Mouse (Mus musculus): ENCODE measurements at regions not wholly inside any gene's neighbourhood (a gene's known extent, or its start where the extent isn't known, plus 50 kb on each side); places are given as distances from the start of the nearest gene placed in this dataset.
"Not testable (repeated sequence)": the region's sequence is repeated elsewhere in the genome, so short reads cannot be mapped to it uniquely, and the experiment has no call there.

DNA sequence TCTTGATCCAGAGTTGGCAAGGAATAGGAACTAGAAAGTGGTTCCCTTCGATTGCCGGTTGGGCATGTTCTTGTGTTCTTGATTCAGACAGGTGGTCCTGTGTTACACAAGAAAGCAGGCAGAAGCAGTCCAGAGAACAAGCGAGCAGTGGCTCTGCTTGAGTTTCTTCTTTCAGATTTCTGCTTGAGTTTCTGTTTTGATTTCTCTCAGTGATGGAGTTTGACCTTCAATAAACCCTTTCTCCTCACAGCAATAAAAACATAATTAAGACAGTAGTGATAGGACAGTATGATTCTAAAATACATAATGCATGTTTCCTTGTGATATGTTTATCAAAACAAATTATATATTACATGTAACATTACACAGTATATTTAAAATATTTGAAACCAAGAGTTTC is 59.1 kb downstream of the Klf6 start:
- Histone ChIP-seq H3K36me3 (ENCODE audit: control insufficient read depth, insufficient read depth, low read length) (no peaks in the 10 kb centered on the region), H3K4me1 (ENCODE audit: control insufficient read depth, insufficient read depth, low read length) (no peaks in the 10 kb centered on the region), H3K27ac (ENCODE audit: low read length) (no peak overlapping the region), H3K4me2 (replicated peaks; ENCODE audit: low read depth, low read length) (no peak overlapping the region), H3K27me3 (ENCODE audit: control insufficient read depth, insufficient read depth, low read length) (no peaks in the 10 kb centered on the region), H3K9ac (replicated peaks; ENCODE audit: low read depth, low read length) (no peak overlapping the region), H3K4me3 (ENCODE audit: low read depth, low read length) (no peak overlapping the region), H3K9me3 (ENCODE audit: control insufficient read depth, low read depth, low read length) (no peaks in the 10 kb centered on the region)
- no peak for ATAC-seq (ENCODE audit: insufficient number of reproducible peaks, insufficient read depth, low FRiP score, low read depth)
- WGBS = 72% methylated on average over 3 of the region's 3 CpGs

DNA sequence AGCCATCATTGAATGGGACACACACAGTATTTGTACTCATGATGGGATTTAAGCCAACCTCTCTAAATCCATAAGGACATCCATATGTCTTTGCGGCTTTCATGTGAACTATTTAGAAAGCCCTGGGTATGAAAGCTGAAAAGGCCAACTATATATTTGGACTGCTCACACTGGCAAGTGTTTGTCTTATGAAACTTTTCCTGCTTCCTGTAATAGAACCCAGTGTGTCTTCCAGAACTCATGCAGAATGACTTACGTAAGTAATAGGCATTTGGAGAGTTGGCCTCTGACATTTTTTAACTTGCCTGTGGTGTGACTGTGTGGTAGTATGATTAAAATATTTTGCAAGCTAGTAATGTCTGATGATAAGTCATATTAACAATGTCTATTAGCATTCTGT is 70.2 kb downstream of the Klf6 start:
- Histone ChIP-seq H3K4me3 (ENCODE audit: low read depth, low read length) (no peak overlapping the region), H3K4me2 (replicated peaks; ENCODE audit: low read depth, low read length) (no peak overlapping the region), H3K9ac (replicated peaks; ENCODE audit: low read depth, low read length) (no peak overlapping the region), H3K9me3 (ENCODE audit: control insufficient read depth, low read depth, low read length) (no peaks in the 10 kb centered on the region), H3K4me1 (ENCODE audit: control insufficient read depth, insufficient read depth, low read length) (no peaks in the 10 kb centered on the region), H3K36me3 (ENCODE audit: control insufficient read depth, insufficient read depth, low read length) (no peaks in the 10 kb centered on the region), H3K27ac (ENCODE audit: low read length) (no peak overlapping the region), H3K27me3 (ENCODE audit: control insufficient read depth, insufficient read depth, low read length) (no peaks in the 10 kb centered on the region)
- WGBS = 90% methylated on average over 2 of the region's 2 CpGs
- ATAC-seq (ENCODE audit: insufficient number of reproducible peaks, insufficient read depth, low FRiP score, low read depth) = no peak

DNA sequence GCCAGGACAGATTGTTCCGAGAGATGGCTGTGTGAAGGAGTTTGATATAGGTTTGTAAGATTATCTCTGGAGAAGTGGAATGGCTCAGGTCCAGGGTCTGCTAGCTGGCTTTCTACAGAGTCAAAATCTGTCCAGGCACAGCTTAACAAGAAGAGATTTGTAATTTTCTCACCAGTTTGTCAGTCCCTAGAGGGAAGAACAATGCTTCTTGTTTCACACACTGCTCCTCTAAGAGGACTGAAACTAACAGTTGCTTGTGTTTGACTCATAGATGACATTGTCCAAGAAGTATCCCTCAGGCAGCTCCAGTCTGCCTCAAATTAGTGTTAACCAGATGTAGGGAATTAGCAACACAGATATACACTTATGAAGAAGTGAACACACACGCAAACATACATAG is 76.2 kb downstream of the Klf6 start:
- Histone ChIP-seq H3K4me1 (ENCODE audit: control insufficient read depth, insufficient read depth, low read length) (no peaks in the 10 kb centered on the region), H3K4me3 (ENCODE audit: low read depth, low read length) (no peak overlapping the region), H3K9ac (replicated peaks; ENCODE audit: low read depth, low read length) (no peak overlapping the region), H3K9me3 (ENCODE audit: control insufficient read depth, low read depth, low read length) (no peaks in the 10 kb centered on the region), H3K27me3 (ENCODE audit: control insufficient read depth, insufficient read depth, low read length) (no peaks in the 10 kb centered on the region), H3K27ac (ENCODE audit: low read length) (no peak overlapping the region), H3K4me2 (replicated peaks; ENCODE audit: low read depth, low read length) (no peak overlapping the region), H3K36me3 (ENCODE audit: control insufficient read depth, insufficient read depth, low read length) (no peaks in the 10 kb centered on the region)
- 69% methylated on average over 2 of the region's 2 CpGs for WGBS
- ATAC-seq (ENCODE audit: insufficient number of reproducible peaks, insufficient read depth, low FRiP score, low read depth) = no peak

DNA sequence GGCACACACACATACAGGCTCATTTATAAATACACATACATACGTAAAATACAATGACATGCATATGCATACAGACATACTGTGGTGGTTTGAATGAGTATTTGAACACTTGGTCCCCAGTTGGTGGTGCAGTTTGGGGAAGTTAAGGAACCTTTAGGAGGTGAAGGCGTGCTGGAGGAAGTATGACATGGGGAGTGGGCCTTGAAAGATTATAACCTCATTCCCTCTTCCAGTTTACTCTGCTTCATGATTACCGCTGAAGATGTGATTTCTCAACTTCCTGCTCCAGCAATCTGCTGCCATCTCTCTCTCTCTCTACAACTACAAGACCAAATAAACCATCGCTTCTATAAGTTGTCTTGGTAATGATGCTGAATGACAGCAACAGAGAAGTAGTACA is 76.7 kb downstream of the Klf6 start:
- no peak overlapping the region for H3K9ac ChIP-seq (replicated peaks; ENCODE audit: low read depth, low read length)

DNA sequence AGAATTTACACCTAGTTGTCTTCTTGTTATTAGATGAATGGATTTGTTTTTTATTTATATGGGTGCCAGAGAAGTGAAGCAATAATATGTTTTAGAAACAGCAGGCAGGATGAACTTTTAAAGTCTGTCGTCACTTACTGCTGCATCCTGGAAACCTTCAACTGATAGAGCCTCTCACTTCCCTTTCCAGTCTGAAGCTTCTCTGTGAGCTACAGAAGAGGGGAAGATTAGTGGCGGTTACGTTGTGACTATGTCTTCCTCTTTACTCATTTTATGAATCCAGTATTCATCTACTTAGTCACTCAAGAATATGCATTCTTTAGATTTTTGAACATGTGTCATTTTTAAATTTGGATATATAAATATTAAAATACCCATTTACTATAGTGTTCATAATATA is 78.1 kb downstream of the Klf6 start:
- Histone ChIP-seq H3K4me1 (ENCODE audit: control insufficient read depth, insufficient read depth, low read length) (no peaks in the 10 kb centered on the region), H3K9me3 (ENCODE audit: control insufficient read depth, low read depth, low read length) (no peaks in the 10 kb centered on the region), H3K36me3 (ENCODE audit: control insufficient read depth, insufficient read depth, low read length) (no peaks in the 10 kb centered on the region), H3K9ac (replicated peaks; ENCODE audit: low read depth, low read length) (no peak overlapping the region), H3K27me3 (ENCODE audit: control insufficient read depth, insufficient read depth, low read length) (no peaks in the 10 kb centered on the region), H3K4me2 (replicated peaks; ENCODE audit: low read depth, low read length) (no peak overlapping the region), H3K27ac (ENCODE audit: low read length) (no peak overlapping the region), H3K4me3 (ENCODE audit: low read depth, low read length) (no peak overlapping the region)
- ATAC-seq (ENCODE audit: insufficient number of reproducible peaks, insufficient read depth, low FRiP score, low read depth) = no peak
- 90% methylated on average over 3 of the region's 3 CpGs for WGBS

More for the DNA sequence above, 76.7 kb downstream of the Klf6 start:
- Histone ChIP-seq H3K4me1 (ENCODE audit: control insufficient read depth, insufficient read depth, low read length) (no peaks in the 10 kb centered on the region), H3K36me3 (ENCODE audit: control insufficient read depth, insufficient read depth, low read length) (no peaks in the 10 kb centered on the region), H3K27ac (ENCODE audit: low read length) (no peak overlapping the region), H3K4me3 (ENCODE audit: low read depth, low read length) (no peak overlapping the region), H3K4me2 (replicated peaks; ENCODE audit: low read depth, low read length) (no peak overlapping the region), H3K27me3 (ENCODE audit: control insufficient read depth, insufficient read depth, low read length) (no peaks in the 10 kb centered on the region), H3K9me3 (ENCODE audit: control insufficient read depth, low read depth, low read length) (no peaks in the 10 kb centered on the region)
- 89% methylated on average over 4 of the region's 4 CpGs for WGBS
- ATAC-seq (ENCODE audit: insufficient number of reproducible peaks, insufficient read depth, low FRiP score, low read depth) = no peak

DNA sequence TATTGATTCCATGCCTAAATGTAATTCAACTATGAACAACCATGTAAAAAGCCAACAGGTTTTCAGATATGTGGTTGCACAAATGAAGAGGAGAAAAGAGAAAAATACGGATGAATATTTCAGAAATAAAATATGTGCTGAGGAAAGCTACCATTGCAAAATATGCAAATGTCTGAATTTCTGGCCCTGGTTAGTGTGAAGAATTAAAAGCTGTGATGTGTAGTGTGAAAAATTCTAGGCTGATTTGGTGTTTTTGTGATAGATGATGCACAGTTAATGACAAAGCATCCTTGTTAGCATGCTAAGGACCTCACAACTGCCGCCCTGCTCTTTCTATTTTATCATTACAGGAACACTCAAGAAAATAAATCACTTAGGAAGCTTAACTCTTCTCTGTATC is 91.6 kb downstream of the Klf6 start:
- no peaks in the 10 kb centered on the region for H3K27me3 ChIP-seq (ENCODE audit: control insufficient read depth, insufficient read depth, low read length)

DNA sequence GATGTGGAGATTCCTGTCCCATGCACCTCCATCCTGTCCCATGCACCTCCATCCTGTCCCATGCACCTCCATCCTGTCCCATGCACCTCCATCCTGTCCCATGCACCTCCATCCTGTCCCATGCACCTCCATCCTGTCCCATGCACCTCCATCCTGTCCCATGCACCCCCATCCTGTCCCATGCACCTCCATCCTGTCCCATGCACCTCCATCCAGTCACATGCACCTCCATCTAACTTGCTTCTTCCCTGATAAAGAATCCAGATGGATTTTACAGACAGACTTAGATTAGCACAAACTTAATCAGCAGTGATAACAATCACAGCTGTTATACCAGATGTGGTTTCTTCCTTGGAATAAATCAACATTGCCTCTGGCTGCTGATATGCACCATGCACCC is 93.8 kb downstream of the Klf6 start:
- H3K27me3 ChIP-seq (ENCODE audit: control insufficient read depth, insufficient read depth, low read length); H3K4me3 ChIP-seq (ENCODE audit: low read depth, low read length); H3K9ac ChIP-seq (replicated peaks; ENCODE audit: low read depth, low read length); H3K27ac ChIP-seq (ENCODE audit: low read length); H3K9me3 ChIP-seq (ENCODE audit: control insufficient read depth, low read depth, low read length); H3K4me1 ChIP-seq (ENCODE audit: control insufficient read depth, insufficient read depth, low read length); H3K36me3 ChIP-seq (ENCODE audit: control insufficient read depth, insufficient read depth, low read length); ATAC-seq (ENCODE audit: insufficient number of reproducible peaks, insufficient read depth, low FRiP score, low read depth); H3K4me2 ChIP-seq (replicated peaks; ENCODE audit: low read depth, low read length): not testable (repeated sequence)

More for the DNA sequence above, 91.6 kb downstream of the Klf6 start:
- H3K4me1 ChIP-seq (ENCODE audit: control insufficient read depth, insufficient read depth, low read length) = no peaks in the 10 kb centered on the region
- no peak overlapping the region for H3K9ac ChIP-seq (replicated peaks; ENCODE audit: low read depth, low read length)
- H3K36me3 ChIP-seq (ENCODE audit: control insufficient read depth, insufficient read depth, low read length) = no peaks in the 10 kb centered on the region
- H3K4me3 ChIP-seq (ENCODE audit: low read depth, low read length) = no peak overlapping the region
- WGBS = 82% methylated on average over 2 of the region's 2 CpGs
- H3K27ac ChIP-seq (ENCODE audit: low read length) = no peak overlapping the region
- H3K4me2 ChIP-seq (replicated peaks; ENCODE audit: low read depth, low read length) = no peak overlapping the region
- no peaks in the 10 kb centered on the region for H3K9me3 ChIP-seq (ENCODE audit: control insufficient read depth, low read depth, low read length)
- ATAC-seq (ENCODE audit: insufficient number of reproducible peaks, insufficient read depth, low FRiP score, low read depth) = no peak

DNA sequence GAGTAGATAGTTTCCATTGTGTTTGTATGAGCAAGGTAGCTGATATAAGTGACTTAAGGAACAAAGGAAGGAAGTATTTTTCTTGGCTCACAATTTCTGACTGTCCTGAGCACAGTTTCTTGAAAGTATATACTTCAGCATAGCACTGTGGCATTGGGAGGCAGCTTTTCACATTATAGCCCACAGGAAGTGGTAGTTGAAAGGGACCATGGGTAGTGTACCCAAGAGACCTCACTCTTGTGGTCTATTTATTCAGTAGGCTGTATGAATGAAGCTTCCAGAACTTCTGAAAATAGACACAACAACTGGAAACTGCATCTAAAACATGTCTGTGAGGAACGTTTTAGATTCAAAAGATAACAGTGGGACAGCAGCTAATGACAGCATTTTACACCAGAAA is 94.9 kb downstream of the Klf6 start:
- Histone ChIP-seq H3K27ac (ENCODE audit: low read length) (no peak overlapping the region), H3K4me2 (replicated peaks; ENCODE audit: low read depth, low read length) (no peak overlapping the region), H3K27me3 (ENCODE audit: control insufficient read depth, insufficient read depth, low read length) (no peaks in the 10 kb centered on the region), H3K4me3 (ENCODE audit: low read depth, low read length) (no peak overlapping the region), H3K9ac (replicated peaks; ENCODE audit: low read depth, low read length) (no peak overlapping the region), H3K9me3 (ENCODE audit: control insufficient read depth, low read depth, low read length) (no peaks in the 10 kb centered on the region), H3K36me3 (ENCODE audit: control insufficient read depth, insufficient read depth, low read length) (no peaks in the 10 kb centered on the region), H3K4me1 (ENCODE audit: control insufficient read depth, insufficient read depth, low read length) (no peaks in the 10 kb centered on the region)
- 36% methylated on average over 1 of the region's 1 CpGs for WGBS
- ATAC-seq (ENCODE audit: insufficient number of reproducible peaks, insufficient read depth, low FRiP score, low read depth) = no peak

DNA sequence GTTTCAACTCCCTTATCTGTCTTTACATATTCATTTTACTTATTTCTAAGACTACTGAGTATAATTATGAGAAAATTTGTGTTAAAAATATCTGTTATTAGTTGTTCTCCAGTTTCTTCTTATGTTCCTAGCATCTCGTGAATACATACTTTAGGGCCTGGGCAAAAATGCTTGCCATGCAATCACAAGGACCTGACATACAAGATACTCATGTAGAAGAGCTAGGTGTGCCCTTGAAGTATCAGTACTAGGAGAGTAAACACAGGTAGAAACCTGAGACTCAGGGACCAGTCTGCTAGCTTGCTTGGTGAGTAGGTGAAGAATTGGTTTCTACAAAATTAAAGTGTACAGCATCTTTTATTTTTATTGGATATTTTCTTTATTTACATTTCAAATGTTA is 101.7 kb downstream of the Klf6 start:
- H3K36me3 ChIP-seq (ENCODE audit: control insufficient read depth, insufficient read depth, low read length) = no peaks in the 10 kb centered on the region
- no peak for ATAC-seq (ENCODE audit: insufficient number of reproducible peaks, insufficient read depth, low FRiP score, low read depth)
- no peak overlapping the region for H3K4me3 ChIP-seq (ENCODE audit: low read depth, low read length)
- no peak overlapping the region for H3K27ac ChIP-seq (ENCODE audit: low read length)
- H3K9me3 ChIP-seq (ENCODE audit: control insufficient read depth, low read depth, low read length) = no peaks in the 10 kb centered on the region
- H3K4me1 ChIP-seq (ENCODE audit: control insufficient read depth, insufficient read depth, low read length) = no peaks in the 10 kb centered on the region
- H3K27me3 ChIP-seq (ENCODE audit: control insufficient read depth, insufficient read depth, low read length) = no peaks in the 10 kb centered on the region
- no peak overlapping the region for H3K9ac ChIP-seq (replicated peaks; ENCODE audit: low read depth, low read length)
- 89% methylated on average over 1 of the region's 1 CpGs for WGBS
- H3K4me2 ChIP-seq (replicated peaks; ENCODE audit: low read depth, low read length) = no peak overlapping the region

All from stomach, embryonic 14.5 days (tissue).